Mouse (Mus musculus) MEL (cell line): ENCODE results near the gene Acp4. TPM values are rescaled to one million over a fixed set of nuclear protein-coding genes. Genes with fewer than 3 reads are reported as not detected.

Source experiments
- polyA plus RNA-seq, 2 experiments: library from polyadenylated mRNA; stranded (reverse) in 1 of 2; unstranded in 1 of 2; fragments of >175 nt in 1 of 2; fragments of >200 nt in 1 of 2; gene quantifications; 2 replicates each; pipeline versions ENCODE4 v1.2.1 to v1.2.4; 2012; ENCODE audit warnings: low replicate concordance in 2 of 2, low read depth in 1 of 2; ENCODE audit not compliant: insufficient read length in 2 of 2, insufficient read depth in 1 of 2, missing spikeins in 1 of 2
- total RNA-seq: library from RNA; depleted of rRNA; stranded (reverse); fragments of 300-350 nt; gene quantifications from 2 replicates; pipeline ENCODE4 v1.2.3, GENCODE M21; 2012; rRNA removed

Acp4 gene
- total and polyA plus RNA-seq, 3 experiments, result 0.12 to 0.14 TPM; not detected in 1

Other genes starting within 250 kb of the Acp4 start
- not detected in 2 replicates for gene Klk1b26, start 245.2 kb downstream of the Acp4 start, total RNA-seq
- not detected for gene Klk1b26, start 245.2 kb downstream of the Acp4 start, polyA plus RNA-seq
- not detected in 2 replicates for gene Klk1b27, start 205.1 kb downstream of the Acp4 start, total RNA-seq
- not detected for gene Klk1b27, start 205.1 kb downstream of the Acp4 start, polyA plus RNA-seq
- gene Klk1b21, start 155.1 kb downstream of the Acp4 start, total RNA-seq, result not detected in 2 replicates
- gene Klk1b21, start 155.1 kb downstream of the Acp4 start, polyA plus RNA-seq, result not detected
- not detected in 2 replicates for gene Klk1b22, start 144.7 kb downstream of the Acp4 start, total RNA-seq
- not detected for gene Klk1b22, start 144.7 kb downstream of the Acp4 start, polyA plus RNA-seq
- gene Klk1b16, start 120.6 kb downstream of the Acp4 start, total RNA-seq, result not detected in 2 replicates
- not detected for gene Klk1b16, start 120.6 kb downstream of the Acp4 start, polyA plus RNA-seq
- gene Klk1b24, start 69.1 kb downstream of the Acp4 start, total RNA-seq, result not detected in 2 replicates
- not detected for gene Klk1b24, start 69.1 kb downstream of the Acp4 start, polyA plus RNA-seq
- gene Klk1b3, start 59.2 kb downstream of the Acp4 start, total RNA-seq, result not detected in 2 replicates
- not detected for gene Klk1b3, start 59.2 kb downstream of the Acp4 start, polyA plus RNA-seq
- gene Klk1b4, start 49.9 kb downstream of the Acp4 start, total RNA-seq, result not detected in 2 replicates
- gene Klk1b4, start 49.9 kb downstream of the Acp4 start, polyA plus RNA-seq, result not detected
- not detected in 2 replicates for gene Klk1b5, start 41.4 kb downstream of the Acp4 start, total RNA-seq
- not detected for gene Klk1b5, start 41.4 kb downstream of the Acp4 start, polyA plus RNA-seq
- gene Klk1, start 32.0 kb downstream of the Acp4 start, total RNA-seq, result not detected in 2 replicates
- gene Klk1, start 32.0 kb downstream of the Acp4 start, polyA plus RNA-seq, result not detected
- not detected in 2 replicates for gene Gm36864, start 21.2 kb downstream of the Acp4 start, total RNA-seq
- under 1 TPM in 1 of 2 experiments, not detected in 1; 0.08 TPM for gene Gm36864, start 21.2 kb downstream of the Acp4 start, polyA plus RNA-seq
- 0.46 and 0.62 TPM in 2 replicates for gene 1700028J19Rik, start 10.7 kb downstream of the Acp4 start, total RNA-seq
- gene 1700028J19Rik, start 10.7 kb downstream of the Acp4 start, polyA plus RNA-seq, result 1 to 10 TPM in 1 of 2 experiments, not detected in 1; 1.2 TPM
- 89.1 and 148 TPM in 2 replicates for gene 2410002F23Rik, start 10.7 kb downstream of the Acp4 start, total RNA-seq
- 100 to 1,000 TPM; 174 to 841 TPM for gene 2410002F23Rik, start 10.7 kb downstream of the Acp4 start, polyA plus RNA-seq
- gene Gm15517, start 4.1 kb upstream of the Acp4 start, total RNA-seq, result not detected in 2 replicates
- gene Gm15517, start 4.1 kb upstream of the Acp4 start, polyA plus RNA-seq, result not detected
- gene Clec11a, start 49.5 kb upstream of the Acp4 start, total RNA-seq, result 0.33 and 0.39 TPM in 2 replicates
- gene Clec11a, start 49.5 kb upstream of the Acp4 start, polyA plus RNA-seq, result under 1 TPM in 1 of 2 experiments, not detected in 1; 0.33 TPM
- gene Shank1, start 52.9 kb upstream of the Acp4 start, total RNA-seq, result 0.12 and 0.29 TPM in 2 replicates
- gene Shank1, start 52.9 kb upstream of the Acp4 start, polyA plus RNA-seq, result 1 to 10 TPM in 1 of 2 experiments, not detected in 1; 3.9 TPM
- 0.08 and 0.20 TPM in 2 replicates for gene Syt3, start 126.7 kb upstream of the Acp4 start, total RNA-seq
- gene Syt3, start 126.7 kb upstream of the Acp4 start, polyA plus RNA-seq, result under 1 TPM in 1 of 2 experiments, not detected in 1; 0.56 TPM
- not detected in 2 replicates for gene 1700008O03Rik, start 128.4 kb upstream of the Acp4 start, total RNA-seq
- gene 1700008O03Rik, start 128.4 kb upstream of the Acp4 start, polyA plus RNA-seq, result under 1 TPM in 1 of 2 experiments, not detected in 1; 0.95 TPM
- 0.52 and 0.58 TPM in 2 replicates for gene Lrrc4b, start 171.6 kb upstream of the Acp4 start, total RNA-seq
- 1 to 10 TPM in 1 of 2 experiments, not detected in 1; 4.4 TPM for gene Lrrc4b, start 171.6 kb upstream of the Acp4 start, polyA plus RNA-seq
- gene Aspdh, start 208.0 kb upstream of the Acp4 start, total RNA-seq, result not detected in 2 replicates
- under 1 TPM in 1 of 2 experiments, not detected in 1; 0.89 TPM for gene Aspdh, start 208.0 kb upstream of the Acp4 start, polyA plus RNA-seq
- gene Josd2, start 210.6 kb upstream of the Acp4 start, total RNA-seq, result 58.4 and 95.5 TPM in 2 replicates
- 100 to 1,000 TPM in 1 of 2 experiments, not detected in 1; 141 TPM for gene Josd2, start 210.6 kb upstream of the Acp4 start, polyA plus RNA-seq
- gene Emc10, start 239.2 kb upstream of the Acp4 start, total RNA-seq, result 81.3 and 91.4 TPM in 2 replicates
- gene Emc10, start 239.2 kb upstream of the Acp4 start, polyA plus RNA-seq, result 100 to 1,000 TPM in 1 of 2 experiments, not detected in 1; 149 TPM
- 0.69 and 1.2 TPM in 2 replicates for gene Fam71e1, start 239.2 kb upstream of the Acp4 start, total RNA-seq
- gene Fam71e1, start 239.2 kb upstream of the Acp4 start, polyA plus RNA-seq, result 1 to 10 TPM in 1 of 2 experiments, not detected in 1; 2.0 TPM